Mouse (Mus musculus): ENCODE measurements around the gene Arhgap19. TPM values are rescaled to one million over a fixed set of nuclear protein-coding genes. Genes with fewer than 3 reads are reported as not detected.
A peak's percentile ranks its signal among the peaks of the same experiment; 100 is the strongest.

The Arhgap19 gene
- total RNA-seq, 1 experiment from 2014 or later = 1.9 TPM

- ATAC-seq (replicated peaks; ENCODE audit: insufficient number of reproducible peaks, low FRiP score, low TSS enrichment, poor library complexity, severe bottlenecking) = no peak
Observed at GRCm38 (mm10) chr19:41808104-41808634, 6.3 kb upstream of the Arhgap19 start.

DNA sequence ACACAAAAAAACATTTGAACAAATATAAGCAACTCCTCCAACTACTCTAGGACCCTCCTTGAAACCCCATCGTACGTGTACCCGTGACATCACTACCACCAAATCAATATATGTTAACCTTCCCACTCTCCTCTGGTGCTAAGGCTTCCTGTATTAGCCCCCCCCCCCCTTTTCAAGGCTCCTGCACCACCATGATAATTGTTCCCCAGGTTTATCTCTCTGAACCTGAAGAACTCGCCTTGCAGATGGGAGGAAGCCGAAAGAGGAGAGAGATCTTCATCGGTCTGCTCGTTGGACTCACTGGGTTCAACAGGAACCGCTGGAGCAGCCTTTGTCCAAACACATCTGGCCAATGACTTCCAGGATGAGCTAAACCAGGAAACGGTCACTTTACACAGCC, 5.7 kb upstream of the Arhgap19 start:
- no peak for ATAC-seq (replicated peaks; ENCODE audit: insufficient number of reproducible peaks, low FRiP score, low TSS enrichment, poor library complexity, severe bottlenecking)

DNA sequence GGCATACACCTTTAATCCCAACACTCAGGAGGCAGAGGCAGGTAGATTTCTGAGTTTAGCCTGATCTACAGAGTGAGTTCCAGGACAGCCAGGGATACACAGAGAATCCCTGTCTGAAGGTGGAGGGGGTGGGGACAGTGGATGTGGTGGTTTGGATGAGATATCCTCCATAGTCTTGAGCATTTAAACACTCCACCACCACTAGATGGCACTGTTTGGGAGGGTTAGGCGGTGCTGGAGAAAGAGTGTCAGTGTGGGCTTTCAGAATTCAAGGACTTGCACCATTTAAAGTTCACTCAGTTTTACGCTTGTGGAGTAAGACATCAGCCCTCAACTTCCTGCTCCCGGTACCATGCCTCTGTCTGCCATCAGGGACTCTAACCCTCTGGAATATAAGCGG, 4.0 kb upstream of the Arhgap19 start:
- no peak for ATAC-seq (replicated peaks; ENCODE audit: insufficient number of reproducible peaks, low FRiP score, low TSS enrichment, poor library complexity, severe bottlenecking)

- peak; percentile 27; the same call in 1 of the 2 replicates for ATAC-seq (replicated peaks; ENCODE audit: insufficient number of reproducible peaks, low FRiP score, low TSS enrichment, poor library complexity, severe bottlenecking)
Observed at GRCm38 (mm10) chr19:41803322-41803721, 1.5 kb upstream of the Arhgap19 start.

- ATAC-seq (replicated peaks; ENCODE audit: insufficient number of reproducible peaks, low FRiP score, low TSS enrichment, poor library complexity, severe bottlenecking) = no peak
Observed at GRCm38 (mm10) chr19:41800986-41801741, 683 bp downstream of the Arhgap19 start.

- ATAC-seq (replicated peaks; ENCODE audit: insufficient number of reproducible peaks, low FRiP score, low TSS enrichment, poor library complexity, severe bottlenecking) = no peak
Observed at GRCm38 (mm10) chr19:41800451-41800850, 1.4 kb downstream of the Arhgap19 start.

DNA sequence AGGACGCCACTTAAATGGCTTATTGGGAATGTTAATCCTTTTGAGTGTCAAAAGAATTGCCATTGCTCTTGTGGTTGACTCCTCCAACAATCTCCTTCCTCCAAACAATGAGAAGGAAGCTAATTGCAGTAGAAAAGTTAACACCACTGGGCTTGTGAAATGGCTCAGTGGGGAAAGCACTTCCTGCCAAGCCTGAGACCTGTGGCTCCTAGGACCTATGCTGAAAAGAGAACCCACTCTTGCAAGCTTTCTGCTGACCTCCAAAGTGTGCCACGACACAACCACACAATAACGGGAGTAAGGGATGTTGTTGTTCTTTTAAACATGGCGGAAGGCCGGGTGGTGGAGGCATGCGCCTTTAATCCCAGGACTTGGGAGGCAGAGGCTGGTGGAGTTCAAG, 4.3 kb downstream of the Arhgap19 start:
- no peak for ATAC-seq (replicated peaks; ENCODE audit: insufficient number of reproducible peaks, low FRiP score, low TSS enrichment, poor library complexity, severe bottlenecking)

GRCm38 (mm10) chr19:41796789-41797327, 5.0 kb downstream of the Arhgap19 start:
- 0 out of 2 replicates have a peak, but pooled peaks have one; percentile 30 for ATAC-seq (replicated peaks; ENCODE audit: insufficient number of reproducible peaks, low FRiP score, low TSS enrichment, poor library complexity, severe bottlenecking)

DNA sequence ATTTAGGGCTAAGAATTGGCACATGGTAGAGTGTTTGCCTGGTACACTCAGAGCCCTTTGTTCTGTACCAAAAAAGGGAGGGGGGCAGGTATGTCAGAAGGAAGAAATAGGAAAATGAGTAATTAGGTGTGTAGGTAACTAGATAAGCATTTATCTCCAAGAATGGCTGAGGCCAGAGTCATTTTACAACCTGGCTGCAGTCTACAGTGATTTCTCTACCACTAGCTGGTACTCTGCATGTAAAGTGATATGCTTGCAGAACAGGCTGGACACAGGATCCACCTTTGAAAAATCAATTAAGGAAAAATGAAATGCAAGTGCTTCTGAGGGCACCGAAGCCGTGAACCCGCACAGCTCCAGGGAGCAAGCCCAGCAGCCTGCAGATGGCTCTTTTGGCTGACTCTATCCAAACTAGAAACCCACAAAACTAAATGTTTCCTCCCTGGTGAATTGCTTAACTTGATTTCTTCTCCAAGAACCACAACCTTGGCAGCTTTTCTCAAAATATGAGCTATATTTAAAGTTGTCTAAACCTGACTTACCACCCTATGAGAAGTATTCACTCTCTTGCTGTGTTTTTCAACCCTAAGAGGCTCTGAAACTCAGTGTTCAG, 5.6 kb downstream of the Arhgap19 start:
- no peak for ATAC-seq (replicated peaks; ENCODE audit: insufficient number of reproducible peaks, low FRiP score, low TSS enrichment, poor library complexity, severe bottlenecking)

- no peak for ATAC-seq (replicated peaks; ENCODE audit: insufficient number of reproducible peaks, low FRiP score, low TSS enrichment, poor library complexity, severe bottlenecking)
Observed at GRCm38 (mm10) chr19:41794901-41795300, 6.9 kb downstream of the Arhgap19 start.

DNA sequence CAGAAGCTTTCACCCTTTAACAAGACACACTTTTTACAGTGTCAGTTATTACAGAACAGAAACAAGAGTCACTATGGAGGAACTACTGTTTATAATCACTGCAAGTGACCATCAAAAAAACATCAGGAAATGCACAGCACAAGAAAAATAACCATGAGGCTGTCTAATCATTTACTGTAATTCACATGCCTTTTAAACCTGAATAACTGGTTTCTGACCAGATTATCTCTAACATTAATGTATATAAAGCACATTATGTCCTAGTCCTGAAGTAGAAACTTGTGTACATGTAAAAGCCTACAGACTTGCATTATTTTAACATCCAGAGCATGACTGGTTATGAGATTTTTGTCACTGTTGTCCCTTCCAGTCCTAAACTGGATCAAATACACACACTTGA, 7.8 kb downstream of the Arhgap19 start:
- ATAC-seq (replicated peaks; ENCODE audit: insufficient number of reproducible peaks, low FRiP score, low TSS enrichment, poor library complexity, severe bottlenecking) = no peak

DNA sequence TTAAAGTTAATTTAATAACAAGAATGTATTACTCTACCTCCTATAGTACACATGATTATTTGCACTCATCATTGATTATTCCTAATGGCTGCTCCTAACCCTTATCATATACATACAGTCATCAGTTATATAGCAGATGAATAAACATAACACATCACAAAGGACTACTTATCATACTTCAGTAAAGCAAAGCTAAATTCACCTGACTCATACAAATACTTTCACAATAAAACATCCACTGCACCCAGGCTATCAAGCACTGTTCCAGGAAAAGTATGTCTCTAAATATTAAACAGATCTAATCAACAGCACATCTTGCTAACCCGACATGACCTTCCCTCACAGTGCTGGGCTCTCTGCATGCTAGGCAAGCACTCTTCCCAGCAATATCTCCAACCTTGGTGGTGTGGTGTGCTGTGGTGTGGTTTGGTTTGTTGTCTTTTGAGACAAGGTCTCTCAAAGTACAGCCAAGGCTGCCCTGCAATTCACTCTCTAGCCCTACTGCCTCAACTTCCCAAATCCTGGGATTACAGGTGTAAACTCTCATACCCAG, 8.8 kb downstream of the Arhgap19 start:
- ATAC-seq (replicated peaks; ENCODE audit: insufficient number of reproducible peaks, low FRiP score, low TSS enrichment, poor library complexity, severe bottlenecking) = no peak

DNA sequence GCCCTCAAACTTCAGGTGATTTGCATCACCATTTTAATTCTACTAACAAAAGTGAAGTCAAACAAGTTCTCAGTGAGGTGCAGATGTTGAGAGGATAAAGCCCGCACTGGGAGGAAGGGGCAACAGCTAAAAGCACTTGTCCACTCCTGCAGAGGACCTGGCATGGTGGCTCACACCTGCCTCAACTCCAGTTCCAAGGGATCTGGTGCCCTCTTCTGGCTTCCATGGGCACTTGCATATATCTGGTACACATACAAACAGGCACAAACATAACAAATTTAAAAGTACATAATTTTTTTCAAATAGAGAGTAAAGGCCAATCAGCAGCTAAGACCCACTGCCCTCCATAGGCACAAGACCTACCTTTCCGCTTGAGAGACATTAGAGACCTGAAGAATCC, 10.5 kb downstream of the Arhgap19 start:
- ATAC-seq (replicated peaks; ENCODE audit: insufficient number of reproducible peaks, low FRiP score, low TSS enrichment, poor library complexity, severe bottlenecking) = no peak

GRCm38 (mm10) chr19:41789110-41789961, 12.5 kb downstream of the Arhgap19 start:
- no peak for ATAC-seq (replicated peaks; ENCODE audit: insufficient number of reproducible peaks, low FRiP score, low TSS enrichment, poor library complexity, severe bottlenecking)

DNA sequence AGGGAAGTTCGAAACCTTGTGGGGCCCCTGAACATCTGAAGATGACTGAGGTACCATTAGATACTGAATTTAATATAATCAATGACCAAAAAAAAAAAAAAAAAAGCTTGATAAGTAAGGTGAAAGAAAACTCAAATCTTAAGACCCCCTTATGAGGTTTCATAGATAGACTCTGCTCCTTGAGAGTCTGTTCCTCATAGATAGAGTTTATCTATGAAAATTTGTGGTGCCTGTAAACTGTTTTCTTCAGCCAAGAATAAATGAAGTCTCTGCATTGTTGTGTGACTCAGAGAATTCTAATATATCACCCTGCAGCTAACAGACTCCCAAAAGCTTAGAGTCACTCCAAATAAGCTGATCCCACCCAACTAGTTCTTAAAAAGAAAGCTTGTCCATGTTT, 15.0 kb downstream of the Arhgap19 start:
- no peak for ATAC-seq (replicated peaks; ENCODE audit: insufficient number of reproducible peaks, low FRiP score, low TSS enrichment, poor library complexity, severe bottlenecking)

- ATAC-seq (replicated peaks; ENCODE audit: insufficient number of reproducible peaks, low FRiP score, low TSS enrichment, poor library complexity, severe bottlenecking) = no peak
Observed at GRCm38 (mm10) chr19:41777514-41777913, 24.3 kb downstream of the Arhgap19 start.

GRCm38 (mm10) chr19:41768711-41769110, 33.1 kb downstream of the Arhgap19 start:
- ATAC-seq (replicated peaks; ENCODE audit: insufficient number of reproducible peaks, low FRiP score, low TSS enrichment, poor library complexity, severe bottlenecking) = no peak

GRCm38 (mm10) chr19:41766628-41767027, 35.2 kb downstream of the Arhgap19 start:
- no peak for ATAC-seq (replicated peaks; ENCODE audit: insufficient number of reproducible peaks, low FRiP score, low TSS enrichment, poor library complexity, severe bottlenecking)
